Mouse (Mus musculus) ovary, postnatal 14 days (tissue): ENCODE results near the gene Adig.
A peak's percentile ranks its signal among the peaks of the same experiment; 100 is the strongest.

Experiments
- DNase-seq: peaks from one replicate; pipeline ENCODE4 v3.0.0; 2022; ENCODE audit warnings: low spot score

Adig gene

DNA sequence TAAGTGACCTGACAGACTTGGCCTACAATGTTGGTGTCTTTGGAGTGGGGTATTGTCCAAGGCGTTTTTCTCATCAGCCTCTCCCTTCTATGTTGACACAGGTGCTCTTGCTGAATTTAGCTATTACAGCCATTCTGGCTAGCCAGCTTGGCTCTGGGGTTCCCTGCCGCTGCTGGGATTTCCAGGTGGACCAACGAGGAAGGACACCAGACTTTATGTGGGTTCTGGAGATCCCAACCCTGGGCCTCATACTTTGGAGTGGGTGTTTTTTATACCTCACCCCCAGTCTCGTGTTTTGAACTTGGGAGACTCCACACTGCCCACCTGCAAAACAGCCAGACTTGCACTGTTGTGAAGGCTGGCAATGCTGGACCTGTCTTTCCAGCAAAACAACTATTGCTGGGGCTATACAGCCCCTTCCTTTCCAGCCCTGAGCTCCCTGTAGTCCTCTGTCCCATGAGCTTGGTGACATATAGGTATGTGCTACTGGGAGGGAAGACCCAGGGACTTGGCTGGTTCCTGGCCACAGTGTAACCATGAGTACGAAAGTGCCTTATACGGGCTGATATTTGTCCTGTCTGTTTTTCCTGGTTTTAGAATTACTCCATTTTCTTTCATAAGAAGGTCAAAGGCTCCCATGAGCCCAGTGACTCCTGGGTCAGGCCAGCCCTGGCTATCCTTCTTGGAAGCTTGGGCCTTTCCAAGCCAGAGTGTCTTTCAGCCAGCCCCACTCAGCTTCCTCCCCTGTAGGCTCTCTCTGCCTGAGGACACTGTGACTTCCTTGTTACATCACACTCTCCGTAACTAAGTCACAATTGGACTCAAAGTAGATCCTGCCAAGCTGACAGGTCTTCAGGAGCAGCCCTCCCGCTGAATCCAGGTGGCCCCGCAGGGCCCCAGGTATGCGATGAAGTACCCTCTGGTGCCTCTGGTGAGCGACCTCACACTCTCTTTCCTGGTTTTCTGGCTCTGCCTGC is at the start of gene Adig:
Adig (plus strand) TSS at position 777 of the 977 bp plus-strand sequence.
- no peak for DNase-seq

DNA sequence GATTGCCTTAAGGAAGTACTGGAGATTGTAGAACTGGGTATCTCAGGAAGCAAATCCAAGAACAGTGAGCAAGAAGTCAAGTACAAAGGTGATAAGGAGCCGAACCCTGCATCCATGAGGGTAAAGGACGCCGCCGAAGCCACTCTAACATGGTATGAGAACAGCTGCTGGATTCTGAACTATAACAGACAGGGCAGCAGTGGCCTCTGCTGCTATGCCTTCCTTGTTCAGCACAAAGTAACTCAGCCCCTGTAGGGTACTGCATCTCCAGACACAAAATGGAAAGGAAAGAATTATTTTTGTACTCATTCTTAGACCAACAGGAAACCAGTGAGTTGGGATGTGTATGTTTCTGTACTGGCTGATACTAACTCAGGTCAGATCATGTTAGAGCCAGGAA is 46.0 kb upstream of the Adig start:
- DNase-seq: no peak

DNA sequence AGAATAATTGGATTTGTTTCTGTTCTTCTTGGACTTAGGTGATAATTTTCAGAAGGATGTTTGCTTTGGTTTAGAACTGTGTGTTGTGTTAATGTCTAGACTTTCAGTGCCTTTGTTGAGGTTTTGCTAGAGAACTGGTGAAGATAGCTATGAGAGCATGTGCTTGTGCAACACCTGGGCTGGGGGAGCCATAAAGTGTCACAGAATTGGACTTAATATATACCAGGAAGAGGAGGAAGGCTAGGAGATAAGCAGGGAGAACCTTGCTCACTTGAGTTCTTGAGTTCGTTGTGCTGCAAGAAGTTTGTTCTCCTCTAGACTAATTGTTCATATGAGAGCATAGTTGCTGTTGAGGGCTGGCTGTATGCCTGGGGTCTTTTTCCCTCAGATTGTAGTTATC is 44.8 kb upstream of the Adig start:
- DNase-seq: no peak

DNA sequence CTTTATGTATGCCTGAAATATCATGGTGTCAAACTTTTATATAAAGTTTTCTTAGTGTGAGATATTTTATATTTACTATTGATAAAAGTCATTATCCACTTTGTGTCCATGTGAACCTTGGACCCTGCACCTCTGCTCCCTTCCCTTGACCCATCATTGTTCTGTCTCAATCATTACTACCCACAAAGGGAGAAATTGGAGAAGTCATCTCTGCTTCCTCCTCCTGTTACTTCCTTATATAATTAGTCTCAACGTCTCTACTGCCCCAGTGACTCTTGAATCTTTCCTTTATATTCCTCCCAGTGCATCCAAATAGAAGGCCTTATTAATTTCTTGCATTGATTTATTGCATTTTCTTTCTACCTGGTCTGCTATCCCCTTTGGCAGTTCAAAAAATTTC is 40.0 kb upstream of the Adig start:
- no peak for DNase-seq

DNA sequence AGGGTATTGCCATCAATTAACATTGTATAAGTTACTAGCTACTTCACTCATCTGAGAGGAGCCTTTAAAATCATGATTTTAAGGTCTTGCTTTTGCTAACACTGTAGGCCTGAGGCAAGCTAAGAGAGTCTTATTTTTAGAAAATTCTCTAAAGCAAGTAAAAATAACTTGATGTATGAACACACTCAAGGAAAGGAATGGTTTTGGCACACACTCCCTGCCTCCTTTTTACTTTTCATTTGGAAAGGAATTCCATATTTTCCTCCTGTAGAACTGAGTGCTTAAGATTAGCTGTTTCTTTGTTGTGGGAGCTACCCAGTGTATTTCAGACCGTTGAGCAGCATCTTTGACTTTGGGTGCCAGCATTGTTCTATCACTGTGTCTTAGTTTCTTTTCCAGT is 28.3 kb upstream of the Adig start:
- no peak for DNase-seq

DNA sequence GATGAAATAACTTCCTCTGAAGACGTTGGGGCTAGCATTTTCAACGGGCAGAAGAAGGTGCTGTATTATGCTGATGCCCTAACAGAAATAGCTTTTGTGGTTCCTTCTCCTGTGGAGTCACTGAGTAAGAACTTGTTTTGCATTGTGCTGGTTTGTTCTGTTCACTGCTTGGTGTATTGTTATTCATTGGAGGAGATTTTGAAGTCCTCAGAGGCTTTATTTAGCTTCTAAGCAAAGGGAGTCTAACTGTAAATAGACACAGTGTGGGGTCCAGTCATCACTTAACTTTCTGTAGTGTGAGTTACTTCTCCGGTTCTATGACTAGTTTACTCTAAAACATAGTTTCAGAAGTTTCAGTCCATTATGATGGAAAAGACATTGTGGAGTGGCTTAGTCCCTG is 24.8 kb upstream of the Adig start:
- DNase-seq: no peak

DNA sequence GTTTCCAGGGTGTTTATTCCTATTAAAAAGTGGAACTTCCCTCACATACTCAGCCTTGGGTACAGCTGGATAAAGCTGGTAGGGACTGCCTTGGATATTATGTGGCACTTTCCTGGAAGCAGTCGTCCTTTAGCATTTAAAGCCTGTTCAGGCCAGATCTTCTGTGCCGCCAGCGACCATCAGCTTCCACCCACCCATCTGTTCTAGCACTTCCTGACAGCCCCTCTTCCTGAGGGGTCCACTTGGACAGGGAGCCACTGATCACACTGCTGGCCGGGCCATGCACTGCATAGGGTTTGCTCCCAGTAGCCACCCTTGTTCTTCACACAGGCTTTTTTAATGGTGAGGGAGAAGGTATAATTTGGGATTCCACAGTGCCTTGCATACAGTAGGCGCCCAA is 4.0 kb upstream of the Adig start:
- DNase-seq: no peak

DNA sequence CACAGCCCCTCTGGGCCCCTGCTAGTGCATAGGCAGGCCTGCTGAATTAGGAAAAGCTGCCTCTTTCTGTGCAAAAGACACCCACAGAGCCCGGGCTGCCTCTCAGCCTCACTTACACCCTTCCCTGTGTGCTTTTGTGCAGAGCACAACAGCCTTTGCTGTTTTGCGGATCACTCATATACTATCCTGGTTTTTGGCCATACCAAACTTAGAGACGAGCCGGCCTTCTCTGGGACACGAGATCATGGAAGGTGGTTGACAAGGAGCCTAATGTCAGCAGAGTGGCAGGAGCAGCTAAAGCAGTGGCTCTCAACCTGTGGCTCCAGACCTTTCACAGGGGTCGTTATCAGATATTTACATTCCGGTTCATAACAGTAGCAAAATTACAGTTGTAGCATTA is 814 bp downstream of the Adig start:
- no peak for DNase-seq

DNA sequence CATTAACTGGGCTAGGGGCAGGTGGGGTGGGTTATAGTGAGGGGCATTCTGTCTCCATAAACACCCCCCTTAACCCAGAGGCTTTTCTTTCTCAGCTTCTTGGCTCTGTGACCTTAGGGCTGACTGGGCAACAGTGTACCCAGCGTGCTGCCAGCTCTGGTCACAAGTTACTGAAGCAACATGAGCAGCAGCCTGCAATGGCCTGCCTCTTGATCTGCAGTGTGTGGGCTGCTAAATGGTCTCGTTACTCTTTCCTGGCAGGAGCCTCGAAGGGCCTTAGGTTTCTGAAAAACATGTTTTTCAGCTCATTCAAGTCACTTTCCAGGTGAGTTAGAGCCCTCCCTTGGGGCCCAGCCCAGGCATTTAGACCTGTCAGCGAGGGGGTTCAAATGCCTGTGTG is 1.3 kb downstream of the Adig start:
- no peak for DNase-seq

DNA sequence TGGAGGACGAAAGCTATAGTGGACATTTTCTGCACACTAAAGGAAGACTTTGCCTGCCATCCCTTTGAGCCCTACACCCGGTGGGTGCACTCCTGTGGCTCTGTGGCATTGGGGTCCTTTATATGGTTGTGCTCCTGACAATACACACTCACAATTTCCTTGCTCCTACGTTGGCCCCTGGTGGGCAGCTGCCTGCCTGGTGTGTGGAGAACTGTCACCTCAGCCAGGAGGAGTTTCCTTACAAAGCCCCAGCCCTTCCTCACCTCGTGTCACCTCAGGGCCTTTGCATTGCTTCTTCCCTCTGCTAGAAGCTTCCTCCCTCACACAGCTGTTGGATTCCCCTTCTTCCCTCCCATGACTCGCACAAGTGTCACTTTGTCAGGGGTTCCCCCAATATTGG is 4.1 kb downstream of the Adig start:
- no peak for DNase-seq

DNA sequence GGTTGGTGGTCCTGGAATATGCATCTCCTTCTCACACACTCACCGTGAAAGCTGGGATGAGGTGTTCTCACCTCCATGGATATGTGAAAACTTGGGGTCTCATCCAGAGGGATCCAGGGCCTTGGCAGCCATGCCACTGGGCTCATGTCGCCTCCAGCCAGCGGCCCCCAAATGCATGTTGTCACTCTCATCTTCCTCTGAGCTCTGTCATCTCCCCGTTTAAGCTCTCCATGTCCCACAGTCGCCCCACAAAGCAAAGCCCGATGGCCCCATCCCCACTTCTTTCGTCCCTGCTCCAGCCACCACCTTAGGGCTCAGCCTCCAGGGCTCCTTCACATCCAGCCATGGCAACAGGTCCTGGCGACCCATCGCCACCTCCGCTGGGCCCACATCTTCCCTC is 4.6 kb downstream of the Adig start:
- DNase-seq: no peak

DNA sequence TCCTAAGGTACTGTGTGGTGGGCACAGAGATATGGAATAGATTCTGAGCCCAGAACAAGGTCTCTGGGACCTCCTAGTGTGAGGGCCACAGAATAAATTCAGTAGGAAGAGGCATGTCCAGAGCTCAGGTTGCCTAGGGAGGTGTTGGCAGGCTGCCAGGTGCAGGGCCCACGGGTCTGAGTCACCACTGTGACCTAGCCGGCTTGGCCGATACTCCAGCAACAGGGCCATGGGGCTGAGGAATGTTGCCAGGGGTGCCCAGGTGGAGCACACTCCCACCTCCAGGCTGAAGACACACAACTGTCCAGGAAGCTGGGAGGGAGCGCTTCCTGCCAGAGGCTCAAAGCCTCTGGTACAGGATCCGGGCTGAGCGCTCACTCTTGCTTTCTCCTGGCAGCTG is 8.3 kb downstream of the Adig start:
- DNase-seq: peak; percentile 44

DNA sequence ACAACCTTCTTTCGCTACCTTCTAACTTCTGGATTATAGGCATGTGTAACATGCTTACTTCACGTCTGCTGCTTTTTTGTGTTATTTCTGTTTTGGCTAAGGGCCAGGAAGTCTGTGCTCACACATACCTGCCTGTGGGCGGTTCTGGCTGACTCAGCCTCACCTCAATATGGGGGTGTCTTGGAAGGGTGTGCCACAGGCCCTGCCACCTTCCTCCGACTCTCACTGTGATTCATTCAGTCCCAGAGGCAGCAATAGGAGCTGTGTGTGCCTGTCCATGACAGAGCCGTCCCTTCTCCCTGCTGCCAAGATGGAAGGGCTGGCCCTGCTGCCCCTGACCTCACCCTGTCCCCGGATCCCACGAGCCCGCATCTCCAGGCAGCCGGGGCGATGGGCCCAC is 10.1 kb downstream of the Adig start, which contains the start of gene Arhgap40:
Arhgap40 (plus strand) TSS at position 269 of the 400 bp plus-strand sequence.
- no peak for DNase-seq

DNA sequence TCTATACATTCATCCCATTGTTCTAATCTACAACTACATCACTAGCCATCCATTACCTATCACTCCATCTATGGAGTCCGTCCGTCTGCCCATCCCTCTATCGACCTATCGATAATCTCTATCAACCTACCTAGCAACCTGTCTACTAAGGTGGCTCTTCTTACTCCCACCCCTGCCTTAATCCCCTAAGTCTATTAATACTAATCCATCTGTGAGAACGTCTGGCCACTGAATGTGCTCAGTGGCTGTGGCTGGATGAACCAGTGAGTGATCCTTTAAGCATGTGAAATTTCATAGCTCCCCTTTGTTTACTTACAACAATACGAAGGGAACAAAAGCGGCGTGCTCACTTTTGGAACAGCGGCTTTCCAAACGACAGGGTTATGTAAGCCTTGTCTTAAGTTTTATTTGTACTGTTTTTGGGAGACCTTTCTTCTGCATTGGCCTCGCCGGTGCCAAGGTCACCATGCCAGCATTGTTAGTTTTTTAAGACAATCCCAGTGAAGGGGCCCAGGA is 11.5 kb downstream of the Adig start:
- DNase-seq: no peak

DNA sequence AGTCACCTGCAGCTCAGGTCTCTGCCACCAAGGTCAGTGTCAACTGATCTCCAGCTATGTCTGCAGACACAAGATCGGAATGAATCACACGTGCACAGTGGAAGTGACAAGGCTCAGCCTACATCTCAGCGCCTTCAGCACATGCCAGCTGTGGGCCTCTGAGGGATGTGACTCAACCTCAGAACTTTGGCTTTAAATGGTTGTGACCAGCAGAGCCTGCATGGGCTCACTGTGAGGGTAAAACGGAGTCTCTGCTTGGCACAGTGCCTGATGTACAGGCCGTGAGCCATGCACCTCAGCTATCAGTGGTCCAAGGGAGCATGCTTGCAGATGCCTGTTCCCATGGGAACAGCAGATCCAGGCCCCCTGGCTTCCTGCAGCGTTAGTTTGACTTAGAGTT is 16.2 kb downstream of the Adig start:
- no peak for DNase-seq

DNA sequence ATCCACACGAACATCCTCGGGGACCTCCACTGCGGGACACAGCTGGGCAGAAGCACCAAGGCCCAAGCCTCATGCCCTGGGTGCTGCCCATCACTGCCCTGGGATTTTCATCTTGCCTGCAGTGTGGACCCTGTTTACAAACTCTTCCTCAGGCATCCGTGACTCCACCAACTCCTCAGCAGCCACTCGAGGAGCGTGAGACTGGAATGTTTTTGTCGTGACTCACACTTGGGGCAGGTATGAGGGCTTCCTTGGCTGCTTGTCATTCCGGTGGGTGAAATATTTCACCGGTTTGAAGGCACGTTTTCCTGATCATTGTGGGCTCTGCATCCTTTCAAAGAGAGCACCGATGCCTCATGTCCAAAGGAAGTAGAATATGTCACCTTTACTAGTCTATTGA is 16.7 kb downstream of the Adig start:
- DNase-seq: no peak

DNA sequence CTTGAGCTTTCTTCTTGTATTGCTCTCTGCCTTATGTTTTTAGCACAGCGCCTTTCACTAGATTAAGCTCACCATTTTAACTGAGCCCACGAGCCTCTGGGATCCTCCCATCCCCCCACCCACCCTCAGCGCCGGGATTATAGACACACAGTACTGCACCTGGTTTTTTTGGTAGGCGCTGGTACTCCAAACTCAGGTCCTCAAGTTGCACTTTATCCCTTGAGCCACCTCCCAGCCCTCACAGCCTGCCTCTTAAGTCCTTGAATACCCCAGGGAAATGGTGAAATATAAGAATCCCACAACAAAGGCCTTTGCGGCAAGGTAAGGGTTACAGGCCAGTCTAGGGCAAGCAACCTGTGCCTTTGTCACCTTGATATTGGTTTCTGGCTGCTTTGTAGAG is 17.4 kb downstream of the Adig start:
- no peak for DNase-seq

DNA sequence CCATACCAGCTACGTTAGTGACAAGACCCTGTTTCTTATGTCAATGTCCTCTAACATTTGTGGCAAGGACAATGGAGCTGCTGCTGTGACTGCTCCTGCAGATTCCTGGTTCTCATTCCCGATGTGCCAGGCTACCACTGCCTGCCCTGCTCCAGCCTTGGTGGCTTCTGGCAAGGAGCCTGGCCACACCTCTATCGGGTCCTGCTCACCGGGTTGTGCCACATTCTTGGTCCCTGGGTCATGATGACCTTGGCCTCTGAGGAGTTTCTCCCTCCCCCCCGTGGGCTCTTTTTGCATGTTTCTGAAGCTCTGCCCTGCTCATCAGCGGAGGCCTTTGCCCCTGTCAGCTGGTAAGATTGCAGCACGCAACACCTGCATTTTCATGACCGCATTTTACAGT is 20.6 kb downstream of the Adig start:
- no peak for DNase-seq

DNA sequence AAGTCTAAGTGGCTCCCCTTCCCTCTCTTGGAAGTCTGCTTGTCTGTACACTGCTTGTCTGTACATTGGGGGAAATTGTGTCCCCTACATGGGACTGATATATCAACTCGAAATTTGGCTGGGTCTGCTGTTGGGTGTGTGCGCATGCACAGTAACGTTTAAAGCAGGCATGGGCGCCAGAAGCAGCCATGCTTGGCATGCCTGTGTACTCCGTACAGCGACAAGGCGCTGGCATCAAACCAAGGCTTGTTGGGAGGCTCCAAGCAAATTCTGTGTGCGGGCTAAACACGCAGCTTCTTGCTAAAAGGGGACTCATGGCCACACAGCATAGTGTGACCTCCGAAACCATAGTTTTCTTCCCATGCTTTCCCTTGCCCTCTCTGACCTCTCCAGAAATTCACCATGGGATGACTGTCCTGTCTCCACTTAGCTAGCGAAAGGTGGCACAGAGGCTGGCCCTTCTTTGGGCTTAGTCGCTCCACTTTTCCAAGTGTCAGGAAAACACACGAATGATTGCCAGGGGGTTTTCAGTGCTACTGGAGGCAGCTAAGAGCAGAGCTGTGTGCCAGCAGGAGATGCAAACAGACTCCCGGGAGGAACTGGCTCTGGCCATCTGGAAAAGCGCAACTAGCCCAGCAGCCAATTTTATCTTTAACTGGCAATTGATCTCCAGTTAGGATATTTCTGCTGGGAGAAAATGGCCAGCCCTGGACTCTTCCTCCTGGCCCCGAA is 21.9 kb downstream of the Adig start:
- DNase-seq: no peak

DNA sequence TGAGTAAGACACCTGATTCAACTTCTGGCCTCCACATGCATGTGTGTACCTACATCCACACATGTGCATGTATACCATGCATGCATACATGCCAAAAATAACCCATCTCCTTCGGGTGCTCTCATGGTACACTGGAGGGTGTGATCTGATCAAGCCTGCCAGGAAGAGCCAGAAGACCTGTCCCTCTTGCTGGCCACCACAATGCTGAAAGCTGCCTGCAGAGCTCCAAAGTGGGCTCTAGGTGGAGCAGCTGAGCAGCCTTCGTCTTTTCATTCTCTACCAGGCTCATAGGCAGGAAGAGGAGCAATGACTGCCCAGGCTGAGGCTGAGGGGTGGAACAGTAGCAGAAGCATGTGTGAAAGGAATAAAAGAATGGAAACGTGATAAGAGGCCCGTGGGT is 31.7 kb downstream of the Adig start:
- DNase-seq: peak; percentile 46

DNA sequence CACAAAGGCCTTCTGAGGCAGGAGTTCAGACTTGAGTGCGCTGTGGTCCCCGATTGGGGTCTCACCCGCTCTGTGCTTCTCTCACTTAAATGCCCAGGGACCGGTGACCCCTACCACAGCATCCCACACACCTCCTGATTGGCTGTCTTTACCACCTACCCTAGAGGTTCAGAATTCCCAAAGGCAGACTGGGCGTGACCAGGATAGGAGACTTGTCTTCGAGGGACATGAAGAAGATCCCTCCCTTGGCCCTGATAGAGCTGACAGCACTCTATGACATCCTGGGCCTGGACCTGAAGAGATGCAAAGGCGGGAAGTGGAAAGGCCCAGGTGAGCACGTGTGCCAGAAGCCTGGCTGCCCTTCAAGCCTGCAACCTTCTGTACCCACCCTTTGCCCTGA is 32.1 kb downstream of the Adig start:
- DNase-seq: no peak

DNA sequence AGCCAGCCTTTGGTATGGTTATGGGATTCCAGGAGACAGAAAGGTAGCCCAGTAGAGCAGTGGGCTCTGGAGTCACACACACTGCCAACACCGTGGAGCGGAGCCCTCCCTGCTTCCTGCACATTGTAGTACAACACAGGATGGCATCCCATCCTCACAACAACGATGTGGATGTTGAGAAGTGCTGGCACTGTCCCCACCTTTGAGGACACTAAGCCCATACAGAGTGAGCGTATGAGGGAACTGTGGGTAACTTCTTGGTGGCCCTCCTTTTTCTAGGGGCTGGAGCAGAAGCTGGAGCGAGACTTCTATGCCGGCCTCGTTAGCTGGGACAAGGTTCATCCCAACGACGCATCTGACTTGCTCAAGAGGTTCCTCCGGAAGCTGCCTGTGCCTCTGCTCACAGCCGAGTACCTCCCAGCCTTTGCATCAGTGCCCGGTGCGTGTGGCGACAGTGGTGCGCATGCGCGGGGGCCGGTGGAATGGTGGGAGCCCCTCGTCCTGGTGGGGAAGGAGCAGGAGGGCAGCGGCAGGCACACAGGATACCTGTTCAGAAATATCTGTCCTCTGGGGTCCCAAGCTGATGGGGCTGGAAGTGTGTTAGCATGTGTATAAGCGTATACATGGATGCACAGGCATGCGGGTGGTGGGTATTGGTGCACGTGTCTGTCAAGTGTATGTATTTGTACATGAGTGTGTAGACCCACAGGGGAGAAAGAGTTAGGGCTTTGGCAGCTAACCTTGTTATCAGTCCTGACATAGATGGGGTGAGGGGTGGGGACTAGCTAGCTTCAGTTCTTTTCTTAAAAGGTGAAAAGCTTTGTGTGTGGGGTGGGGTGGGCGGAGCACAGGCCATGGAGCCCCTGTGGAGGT is 37.3 kb downstream of the Adig start:
- DNase-seq: no peak
